Mouse (Mus musculus): ENCODE data around the gene Napb. TPM values are rescaled to one million over a fixed set of nuclear protein-coding genes. Genes with fewer than 3 reads are reported as not detected.

The Napb gene
- polyA plus RNA-seq (2015; fragmentation: Nextera tagmentation; extraction: Ambion mirVana): 0.45 and 0.70 TPM in 2 replicates

DNA sequence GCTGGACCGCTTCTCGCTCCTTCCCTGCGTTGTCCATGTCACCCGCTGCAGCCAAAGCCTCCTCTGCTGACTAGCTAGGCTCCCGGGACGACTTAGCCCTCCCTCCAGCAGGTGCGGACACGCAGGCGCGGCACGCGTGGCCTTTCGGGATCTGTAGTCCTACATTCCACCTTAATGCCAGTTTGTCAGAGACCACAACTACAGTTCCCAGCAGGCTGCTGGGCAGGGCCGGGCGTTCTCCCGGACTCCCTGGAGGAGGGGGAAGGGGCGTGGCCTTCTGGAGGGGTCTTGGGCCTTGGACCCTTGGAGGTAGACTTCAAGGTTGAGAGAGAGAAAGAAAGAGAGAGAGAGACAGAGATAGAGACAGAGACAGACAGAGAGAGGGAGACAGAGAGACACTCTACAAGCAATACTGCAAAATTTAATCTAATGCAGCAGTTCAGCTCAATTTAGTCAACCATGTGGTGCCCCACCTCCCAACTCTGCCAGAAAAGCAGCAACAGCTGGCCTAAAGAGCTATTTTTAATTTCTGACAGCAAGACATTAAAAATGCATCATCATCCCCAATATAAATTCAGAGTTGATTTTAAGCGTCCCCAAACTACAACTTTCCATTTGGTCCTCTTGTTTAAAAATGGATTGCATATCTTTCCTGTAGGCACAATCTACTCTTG is at the start of gene Napb:
Napb (minus strand) TSS at position 141 of the 674 bp plus-strand sequence.

DNA sequence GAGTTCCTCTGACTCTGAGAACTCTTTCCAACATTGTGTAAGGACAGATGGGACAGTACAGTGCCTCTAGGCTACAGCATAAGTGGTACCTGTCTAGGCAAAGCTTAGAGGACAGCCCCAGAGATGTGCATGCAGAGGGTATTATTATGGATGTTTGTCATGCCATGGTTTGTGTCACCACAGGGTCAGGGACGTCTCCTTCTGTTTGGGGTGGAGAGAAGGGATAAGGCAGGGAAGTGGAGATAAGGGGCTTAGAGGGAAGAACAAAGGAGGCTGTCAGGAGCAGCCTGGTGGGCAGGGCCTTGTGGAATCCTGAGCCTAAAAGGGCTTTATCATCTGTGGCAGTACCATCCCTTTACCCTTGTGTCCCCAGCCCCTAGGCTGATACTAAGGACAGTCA is 49.4 kb upstream of the Napb start, which contains the start of gene 8030411F24Rik:
8030411F24Rik (plus strand) TSS at position 301 of the 400 bp plus-strand sequence.

DNA sequence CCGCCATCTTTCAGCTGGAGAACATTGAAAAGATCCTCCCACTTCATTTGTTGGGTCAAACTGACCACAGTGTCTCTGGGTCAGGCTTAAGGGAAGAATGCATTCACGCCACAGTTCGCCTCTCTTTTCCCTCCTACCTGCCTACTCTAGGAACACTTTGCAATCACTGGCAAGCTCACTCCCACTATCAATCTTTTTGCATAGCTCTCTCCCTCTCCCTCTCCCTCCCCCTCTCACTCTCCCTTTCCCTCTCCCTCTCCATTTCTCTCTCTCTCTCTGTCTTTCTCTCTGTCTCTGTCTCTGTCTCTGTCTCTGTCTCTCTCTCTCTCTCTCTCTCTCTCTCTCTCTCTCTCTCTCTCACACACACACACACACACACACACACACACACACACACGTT is 39.1 kb upstream of the Napb start, which contains the start of gene Cst11:
Cst11 (minus strand) TSS at position 101 of the 400 bp plus-strand sequence.

DNA sequence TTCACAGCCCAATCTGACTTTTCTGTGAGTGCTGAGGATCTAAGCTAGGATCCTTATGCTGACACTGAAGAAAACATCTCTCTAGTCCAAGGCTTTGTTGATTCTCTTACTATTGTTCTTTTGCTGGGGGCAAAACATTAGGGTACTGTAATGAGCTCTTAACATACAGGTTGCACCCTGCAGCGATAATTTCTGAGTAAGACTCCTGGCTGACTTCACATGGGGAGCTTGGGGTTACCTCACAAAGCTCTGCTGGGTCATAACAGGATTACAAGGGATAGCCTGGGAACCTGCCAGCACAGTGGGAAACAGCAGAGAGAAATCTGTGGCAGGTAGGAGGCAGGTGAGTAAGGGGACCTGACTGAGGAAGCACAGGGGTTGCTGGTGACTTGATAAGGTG is 17.8 kb upstream of the Napb start, which contains the start of gene Cstl1:
Cstl1 (plus strand) TSS at position 301 of the 400 bp plus-strand sequence.

DNA sequence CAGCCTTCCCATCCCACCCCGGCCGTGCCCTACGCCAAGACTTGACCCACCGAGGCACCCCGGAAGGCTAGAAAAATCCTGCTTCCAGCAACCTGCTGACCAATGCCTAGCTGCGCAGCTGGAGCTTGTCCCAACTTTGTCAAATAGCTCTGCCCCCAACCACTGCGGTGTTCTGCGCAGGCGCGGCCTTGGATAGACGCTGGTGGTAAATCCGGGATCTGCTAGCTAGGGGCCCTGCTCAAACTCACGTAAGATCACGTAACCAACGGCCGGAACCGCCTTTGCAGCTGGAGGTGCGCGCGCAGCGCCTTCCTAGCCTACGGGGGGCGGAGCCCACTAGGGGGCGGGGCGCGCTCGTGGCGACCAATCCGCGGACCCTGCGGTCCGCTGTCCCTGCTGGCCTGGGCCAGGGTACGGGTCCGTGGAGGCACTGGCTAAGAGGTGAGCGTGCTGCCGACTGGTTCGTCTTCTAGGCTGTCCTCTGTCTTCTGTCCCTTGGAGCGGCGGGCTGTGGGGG is 51.4 kb downstream of the Napb start, which contains the start of gene Gzf1:
Gzf1 (plus strand) TSS at position 249 of the 517 bp plus-strand sequence.

DNA sequence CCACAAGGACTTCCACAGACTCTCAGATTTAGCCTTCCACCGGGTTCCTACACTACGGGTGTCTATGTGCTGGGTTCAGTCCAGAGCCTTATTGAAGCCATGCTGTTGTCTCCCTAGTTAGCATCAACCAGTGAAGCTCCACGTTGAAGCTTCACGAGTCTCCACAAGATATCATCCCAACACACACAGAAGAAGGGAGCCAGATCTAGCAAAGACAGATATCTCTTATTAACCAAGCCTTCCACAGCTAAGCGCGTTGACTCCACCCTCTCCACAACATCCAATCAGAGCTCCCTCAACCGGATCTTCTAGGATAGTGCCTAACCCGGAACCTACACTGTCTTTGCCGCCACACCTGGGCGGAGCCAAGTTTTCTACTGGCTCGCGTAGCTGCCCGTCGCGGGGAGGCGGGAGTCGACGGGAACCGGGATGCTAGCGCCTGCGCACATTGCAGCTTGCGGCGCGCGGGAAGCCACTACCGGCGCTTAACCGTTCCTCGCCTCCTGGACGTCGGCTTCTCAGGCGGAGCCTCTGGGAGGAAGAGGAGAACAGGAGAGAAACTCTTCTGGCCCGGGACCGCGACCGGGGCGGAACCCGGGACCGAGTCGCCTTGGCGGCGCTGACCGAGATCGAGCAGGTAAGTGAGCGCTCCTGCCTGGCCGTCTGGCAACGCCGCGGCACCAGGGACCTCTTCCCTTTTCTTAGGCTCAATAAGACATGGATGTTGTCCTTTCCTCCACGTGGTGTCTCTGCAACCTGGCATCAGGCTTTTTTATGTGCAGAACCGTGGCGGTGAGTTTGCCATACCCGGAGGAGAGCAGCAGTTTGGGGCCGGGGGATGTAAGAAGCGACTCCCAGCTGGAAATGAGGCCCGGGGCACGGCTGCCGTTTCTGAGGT is 59.8 kb downstream of the Napb start, which contains the start of gene Nxt1:
Nxt1 (plus strand) TSS at position 403 of the 898 bp plus-strand sequence.

Other genes starting within 250 kb of the Napb start
- gene Nxt1, start 59.9 kb downstream of the Napb start, polyA plus RNA-seq (2015; fragmentation: Nextera tagmentation; extraction: Ambion mirVana): 75.2 and 80.6 TPM in 2 replicates
- 6.9 and 8.1 TPM in 2 replicates for gene Gzf1, start 51.4 kb downstream of the Napb start, polyA plus RNA-seq (2015; fragmentation: Nextera tagmentation; extraction: Ambion mirVana)
- gene Cstl1, start 17.9 kb upstream of the Napb start, polyA plus RNA-seq (2015; fragmentation: Nextera tagmentation; extraction: Ambion mirVana): not detected in 2 replicates
- gene Cst11, start 39.0 kb upstream of the Napb start, polyA plus RNA-seq (2015; fragmentation: Nextera tagmentation; extraction: Ambion mirVana): not detected in 2 replicates
- not detected in 2 replicates for gene 8030411F24Rik, start 49.5 kb upstream of the Napb start, polyA plus RNA-seq (2015; fragmentation: Nextera tagmentation; extraction: Ambion mirVana)
- gene Cst12, start 56.9 kb upstream of the Napb start, polyA plus RNA-seq (2015; fragmentation: Nextera tagmentation; extraction: Ambion mirVana): not detected in 2 replicates
- not detected in 2 replicates for gene Cst8, start 66.3 kb upstream of the Napb start, polyA plus RNA-seq (2015; fragmentation: Nextera tagmentation; extraction: Ambion mirVana)
- not detected in 2 replicates for gene Cst13, start 87.6 kb upstream of the Napb start, polyA plus RNA-seq (2015; fragmentation: Nextera tagmentation; extraction: Ambion mirVana)
- 0.31 and 0.73 TPM in 2 replicates for gene Cst9, start 102.7 kb upstream of the Napb start, polyA plus RNA-seq (2015; fragmentation: Nextera tagmentation; extraction: Ambion mirVana)
- not detected in 2 replicates for gene 9230104L09Rik, start 132.6 kb upstream of the Napb start, polyA plus RNA-seq (2015; fragmentation: Nextera tagmentation; extraction: Ambion mirVana)
- gene Cst3, start 143.2 kb upstream of the Napb start, polyA plus RNA-seq (2015; fragmentation: Nextera tagmentation; extraction: Ambion mirVana): 328 and 437 TPM in 2 replicates

Measured in spleen, postnatal 0 days (tissue).